Mouse (Mus musculus) kidney, adult 2 months (tissue): ENCODE measurements around the gene Adssl1. TPM values are rescaled to one million over a fixed set of nuclear protein-coding genes. Genes with fewer than 3 reads are reported as not detected.

ENCODE experiments used
- DNase-seq: peaks from one replicate; pipeline ENCODE4 v3.0.0; 2021
- H3K27ac ChIP-seq: fragments of 200-500 bp; 2 replicates; pipeline ENCODE4 v1.5.1; 2012; ENCODE audit warnings: low read depth, low read length, control low read depth, inconsistent platforms; ENCODE audit not compliant: insufficient read depth
- H3K27me3 ChIP-seq: fragments of 200-500 bp; replicated peaks from 2 replicates; pipeline ENCODE4 v1.6.1; 2012; ENCODE audit warnings: mild to moderate bottlenecking, moderate library complexity, low read length, inconsistent platforms; ENCODE audit not compliant: control insufficient read depth, insufficient read depth
- H3K36me3 ChIP-seq: fragments of 200-500 bp; 2 replicates; pipeline ENCODE4 v1.6.1; 2012; ENCODE audit warnings: mild to moderate bottlenecking, moderate library complexity, low read length, inconsistent platforms; ENCODE audit not compliant: control insufficient read depth, insufficient read depth
- H3K4me1 ChIP-seq: fragments of 200-500 bp; 2 replicates; pipeline ENCODE4 v1.6.1; 2011; ENCODE audit warnings: low read length; ENCODE audit not compliant: control insufficient read depth, insufficient read depth
- H3K4me3 ChIP-seq: fragments of 200-500 bp; 2 replicates; pipeline ENCODE4 v1.5.1; 2011; ENCODE audit warnings: mild to moderate bottlenecking, low read depth, low read length, control low read depth; ENCODE audit not compliant: insufficient read depth
- CTCF ChIP-seq: fragments of 200-500 bp; conservative IDR thresholded peaks from 2 replicates; pipeline ENCODE4 v1.5.1; 2011; ENCODE audit warnings: low read depth, mild to moderate bottlenecking, control low read depth, low read length, moderate library complexity, mixed read lengths; ENCODE audit not compliant: insufficient read depth, insufficient read length
- POLR2A ChIP-seq: fragments of 200-500 bp; IDR thresholded peaks from one replicate; pipeline ENCODE4 v1.6.1; 2011; ENCODE audit warnings: low read depth, low read length, control low read depth
- WGBS: fragments of 180-500 bp; shearing (Covaris S2); methylation state at CpG from one replicate; pipeline ENCODE4 v1.1.7; 2018; 5-methylcytosine and 5-hydroxymethylcytosine counted together
- polyA plus RNA-seq: library from polyadenylated mRNA; depleted of rRNA; stranded (reverse); fragments of >200 nt; gene quantifications from 2 replicates; pipeline ENCODE4 v1.2.3, GENCODE M21; 2012

Adssl1 gene
- polyA plus RNA-seq, 1 experiment = 10.4 TPM

- no peaks in the 10 kb centered on the region for H3K36me3 ChIP-seq
- TF ChIP-seq CTCF = peak; percentile 53
- TF ChIP-seq POLR2A = no peak
- peak; percentile 70 for DNase-seq
Measured at GRCm38 (mm10) chr12:112659109-112659508, 39.3 kb downstream of the Adssl1 start.

GRCm38 (mm10) chr12:112660576-112661326, 40.9 kb downstream of the Adssl1 start:
- WGBS = 54% methylated on average over 5 of the region's 5 CpGs
- DNase-seq = no peak
- TF ChIP-seq CTCF (no peak), POLR2A (no peak)
- Histone ChIP-seq H3K4me1 (no peaks in the 10 kb centered on the region), H3K36me3 (no peaks in the 10 kb centered on the region), H3K27ac (no peak overlapping the region), H3K4me3 (no peak overlapping the region), H3K27me3 (no peaks in the 10 kb centered on the region)

More at GRCm38 (mm10) chr12:112659109-112659508, 39.3 kb downstream of the Adssl1 start:
- Histone ChIP-seq H3K4me1 (no peaks in the 10 kb centered on the region), H3K27ac (no peak overlapping the region), H3K27me3 (no peaks in the 10 kb centered on the region), H3K4me3 (no peak overlapping the region)
- WGBS = 87% methylated on average over 6 of the region's 6 CpGs

GRCm38 (mm10) chr12:112661327-112661605, 41.4 kb downstream of the Adssl1 start:
- no peak overlapping the region for H3K4me3 ChIP-seq
- TF ChIP-seq POLR2A = no peak
- TF ChIP-seq CTCF = no peak
- H3K36me3 ChIP-seq = no peaks in the 10 kb centered on the region
- no peaks in the 10 kb centered on the region for H3K4me1 ChIP-seq
- no peak overlapping the region for H3K27ac ChIP-seq
- 84% methylated on average over 3 of the region's 3 CpGs for WGBS
- no peak for DNase-seq
- H3K27me3 ChIP-seq = no peaks in the 10 kb centered on the region

- no peaks in the 10 kb centered on the region for H3K36me3 ChIP-seq
- no peak overlapping the region for H3K27ac ChIP-seq
- no peak for TF ChIP-seq CTCF
- no peak for TF ChIP-seq POLR2A
- no peak for DNase-seq
- WGBS = 75% methylated on average over 9 of the region's 9 CpGs
- H3K4me1 ChIP-seq = no peaks in the 10 kb centered on the region
- no peak overlapping the region for H3K4me3 ChIP-seq
- H3K27me3 ChIP-seq = no peaks in the 10 kb centered on the region
Measured at GRCm38 (mm10) chr12:112661851-112662250, 42.0 kb downstream of the Adssl1 start.

- H3K27me3 ChIP-seq = no peaks in the 10 kb centered on the region
- no peaks in the 10 kb centered on the region; the same call in 1 of the 2 replicates for H3K4me1 ChIP-seq
- H3K36me3 ChIP-seq = no peaks in the 10 kb centered on the region
- no peak overlapping the region for H3K4me3 ChIP-seq
- no peak for TF ChIP-seq POLR2A
- TF ChIP-seq CTCF = no peak
- DNase-seq = no peak
- no peak overlapping the region for H3K27ac ChIP-seq
- 88% methylated on average over 11 of the region's 11 CpGs for WGBS
Measured at GRCm38 (mm10) chr12:112663303-112663702, 43.5 kb downstream of the Adssl1 start.

- no peak overlapping the region for H3K4me3 ChIP-seq
- no peak overlapping the region for H3K27ac ChIP-seq
- no peaks in the 10 kb centered on the region for H3K36me3 ChIP-seq
- no peaks in the 10 kb centered on the region; the same call in 1 of the 2 replicates for H3K4me1 ChIP-seq
- no peak for DNase-seq
- TF ChIP-seq CTCF (no peak), POLR2A (no peak)
- 92% methylated on average over 12 of the region's 12 CpGs for WGBS
- H3K27me3 ChIP-seq = no peaks in the 10 kb centered on the region
Measured at GRCm38 (mm10) chr12:112663716-112664115, 43.9 kb downstream of the Adssl1 start.

- TF ChIP-seq CTCF (no peak), POLR2A (no peak)
- H3K27ac ChIP-seq = no peak overlapping the region
- DNase-seq = no peak
- H3K4me1 ChIP-seq = no peaks in the 10 kb centered on the region; the same call in 1 of the 2 replicates
- no peaks in the 10 kb centered on the region for H3K27me3 ChIP-seq
- 55% methylated on average over 2 of the region's 2 CpGs for WGBS
- H3K36me3 ChIP-seq = no peaks in the 10 kb centered on the region
- H3K4me3 ChIP-seq = no peak overlapping the region
Measured at GRCm38 (mm10) chr12:112664124-112664523, 44.3 kb downstream of the Adssl1 start.

- DNase-seq = no peak
- Histone ChIP-seq H3K4me3 (no peak overlapping the region), H3K27ac (no peak overlapping the region), H3K4me1 (no peaks in the 10 kb centered on the region; the same call in 1 of the 2 replicates), H3K36me3 (no peaks in the 10 kb centered on the region), H3K27me3 (no peaks in the 10 kb centered on the region)
- no peak for TF ChIP-seq CTCF
- TF ChIP-seq POLR2A = no peak
- 67% methylated on average over 5 of the region's 5 CpGs for WGBS
Measured at GRCm38 (mm10) chr12:112664656-112665055, 44.8 kb downstream of the Adssl1 start.
